Mouse (Mus musculus) layer of hippocampus, adult 6 months (tissue): ENCODE data around the gene Psma3. TPM values are rescaled to one million over a fixed set of nuclear protein-coding genes. Genes with fewer than 3 reads are reported as not detected.

Source experiments
- long read RNA-seq, 2 experiments: library from polyadenylated mRNA; unstranded; transcript quantifications; one replicate each; pipeline ENCODE4 v2.0.0; 2019 to 2020
- polyA plus RNA-seq: library from polyadenylated mRNA; unstranded; fragments of <200 nt; fragmentation: Nextera tagmentation; gene quantifications from 2 replicates; pipeline ENCODE4 v1.2.3, GENCODE M21; 2021

Psma3 gene
- 395 and 424 TPM in 2 replicates for polyA plus RNA-seq
- long read RNA-seq, experiment 1, transcript Psma3-206 (11 exons, 1,394 nt), result minor isoform, 5 of 410 reads
- long read RNA-seq, experiment 1, transcript Psma3-202 (11 exons, 2,846 nt), result major isoform, 292 of 410 reads
- long read RNA-seq, experiment 1, transcript Psma3-201 (11 exons, 875 nt), result minor isoform, 24 of 410 reads
- long read RNA-seq, experiment 1, partial matches to known transcripts, result 12 of 410 reads
- long read RNA-seq, experiment 1, other reads (novel, unspliced or antisense), result 74 of 410 reads
- long read RNA-seq, experiment 2, transcript Psma3-201 (11 exons, 875 nt), result minor isoform, 17 of 323 reads
- long read RNA-seq, experiment 2, transcript Psma3-203 (10 exons, 1,027 nt), result minor isoform, 22 of 323 reads
- long read RNA-seq, experiment 2, transcript Psma3-206 (11 exons, 1,394 nt), result minor isoform, 7 of 323 reads
- long read RNA-seq, experiment 2, transcript Psma3-202 (11 exons, 2,846 nt), result major isoform, 246 of 323 reads
- long read RNA-seq, experiment 2, partial matches to known transcripts, result 1 of 323 reads
- long read RNA-seq, experiment 2, other reads (novel, unspliced or antisense), result 29 of 323 reads

GRCm38 (mm10) chr12:70974441-70975266 lies at the start of gene Psma3:
Gene Psma3, plus strand, starts transcription at chr12:70974621.

GRCm38 (mm10) chr12:70937571-70938384 lies 36.6 kb upstream of the Psma3 start, which contains the start of gene Actr10:
Gene Actr10, plus strand, starts transcription at chr12:70937857.

DNA sequence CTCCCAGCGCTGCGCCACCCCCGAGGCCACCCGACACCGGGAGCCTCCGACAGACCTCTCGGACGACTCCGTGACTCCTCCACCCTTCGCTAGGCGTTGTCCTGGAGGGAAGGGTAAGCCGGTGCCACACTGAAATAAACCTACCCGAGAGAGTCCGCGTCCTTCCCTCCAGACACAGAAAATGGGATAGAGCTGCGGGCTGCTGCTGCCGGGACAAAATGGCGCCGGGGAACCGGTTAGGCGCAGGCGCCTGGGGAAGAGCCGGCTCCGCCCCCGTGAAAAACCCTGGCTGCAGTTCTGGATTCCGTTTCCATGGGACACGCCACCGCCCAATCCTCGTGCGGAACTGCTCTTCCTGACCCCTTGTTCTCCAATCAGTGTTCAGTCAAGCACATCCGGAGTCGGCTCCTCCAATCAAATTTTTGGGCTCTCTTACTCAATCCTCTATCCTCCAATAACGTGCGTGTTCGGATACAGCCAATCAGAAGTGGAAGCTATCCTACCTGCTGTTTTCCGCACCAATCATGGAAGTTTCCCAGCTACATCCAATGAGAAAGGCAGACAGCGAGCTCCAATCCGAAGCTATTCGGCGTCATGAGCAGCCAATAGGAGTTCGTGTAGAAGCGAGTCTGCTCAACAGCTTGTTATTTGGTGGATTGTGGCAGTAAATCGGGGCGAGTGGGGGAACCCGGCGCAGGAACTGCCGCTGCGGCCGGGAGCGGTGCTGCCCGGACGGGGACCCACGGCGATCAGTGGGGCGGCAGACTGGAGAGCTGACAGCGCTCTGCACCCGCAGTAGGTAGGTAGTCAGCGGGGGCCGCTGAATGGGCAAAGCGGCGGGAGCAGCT lies 41.2 kb downstream of the Psma3 start, which contains the start of gene Arid4a:
TSS of gene Arid4a (plus strand) at position 628 of the 848 bp plus-strand sequence.

Other genes starting within 250 kb of the Psma3 start
- gene Frmd6, start 149.1 kb upstream of the Psma3 start, polyA plus RNA-seq, result 5.5 and 6.2 TPM in 2 replicates
- 82.9 and 119 TPM in 2 replicates for gene Actr10, start 36.8 kb upstream of the Psma3 start, polyA plus RNA-seq
- 37.8 and 39.4 TPM in 2 replicates for gene Arid4a, start 41.4 kb downstream of the Psma3 start, polyA plus RNA-seq
- gene Tomm20l, start 136.8 kb downstream of the Psma3 start, polyA plus RNA-seq, result not detected in 2 replicates
- 50.2 and 62.0 TPM in 2 replicates for gene Timm9, start 162.1 kb downstream of the Psma3 start, polyA plus RNA-seq
- 1.7 and 1.8 TPM in 2 replicates for gene 2700049A03Rik, start 162.2 kb downstream of the Psma3 start, polyA plus RNA-seq